Mouse (Mus musculus) embryonic facial prominence, embryonic 12.5 days (tissue): ENCODE data around the gene Vwa7. TPM values are rescaled to one million over a fixed set of nuclear protein-coding genes. Genes with fewer than 3 reads are reported as not detected.

Experiments used
- ATAC-seq: fragments of 200-750 bp; cut with Nextera tagmentation; 2 replicates; pipeline ENCODE4 v1.8.0; 2017; ENCODE audit not compliant: insufficient number of reproducible peaks, insufficient read depth, low FRiP score, low TSS enrichment
- H3K27ac ChIP-seq: fragments of 300-500 bp; sonication (generic); 2 replicates; pipeline ENCODE4 v1.5.1; 2016; ENCODE audit warnings: mild to moderate bottlenecking
- H3K27me3 ChIP-seq: fragments of 300-500 bp; sonication (generic); 2 replicates; pipeline ENCODE4 v1.6.1; 2016; ENCODE audit warnings: mild to moderate bottlenecking, moderate library complexity
- H3K36me3 ChIP-seq: fragments of 300-500 bp; sonication (generic); 2 replicates; pipeline ENCODE4 v1.6.1; 2016; ENCODE audit warnings: mild to moderate bottlenecking
- H3K4me1 ChIP-seq: fragments of 300-500 bp; sonication (generic); 2 replicates; pipeline ENCODE4 v1.6.1; 2016
- H3K4me2 ChIP-seq: fragments of 300-500 bp; sonication (generic); replicated peaks from 2 replicates; pipeline ENCODE4 v1.6.1; 2016; ENCODE audit warnings: mild to moderate bottlenecking, moderate library complexity
- H3K4me3 ChIP-seq: fragments of 300-500 bp; sonication (generic); 2 replicates; pipeline ENCODE4 v1.5.1; 2016; ENCODE audit warnings: mild to moderate bottlenecking
- H3K9ac ChIP-seq: fragments of 300-500 bp; sonication (generic); 2 replicates; pipeline ENCODE4 v1.6.1; 2016; ENCODE audit warnings: mild to moderate bottlenecking, moderate library complexity
- H3K9me3 ChIP-seq: fragments of 300-500 bp; sonication (generic); 2 replicates; pipeline ENCODE4 v1.6.1; 2016; ENCODE audit warnings: mild to moderate bottlenecking, moderate library complexity
- WGBS: fragments of 180-500 bp; shearing (Covaris S2); methylation state at CpG from one replicate; pipeline ENCODE4 v1.1.7; 2016; 5-methylcytosine and 5-hydroxymethylcytosine counted together
- polyA plus RNA-seq: library from polyadenylated mRNA; unstranded; fragments of >200 nt; fragmentation: Nextera tagmentation; extraction: Ambion mirVana; gene quantifications from 2 replicates; pipeline ENCODE4 v1.2.1, GENCODE M21; 2016

Gene Vwa7
- polyA plus RNA-seq, 1 experiment from 2014 or later, result 0.20 TPM

DNA sequence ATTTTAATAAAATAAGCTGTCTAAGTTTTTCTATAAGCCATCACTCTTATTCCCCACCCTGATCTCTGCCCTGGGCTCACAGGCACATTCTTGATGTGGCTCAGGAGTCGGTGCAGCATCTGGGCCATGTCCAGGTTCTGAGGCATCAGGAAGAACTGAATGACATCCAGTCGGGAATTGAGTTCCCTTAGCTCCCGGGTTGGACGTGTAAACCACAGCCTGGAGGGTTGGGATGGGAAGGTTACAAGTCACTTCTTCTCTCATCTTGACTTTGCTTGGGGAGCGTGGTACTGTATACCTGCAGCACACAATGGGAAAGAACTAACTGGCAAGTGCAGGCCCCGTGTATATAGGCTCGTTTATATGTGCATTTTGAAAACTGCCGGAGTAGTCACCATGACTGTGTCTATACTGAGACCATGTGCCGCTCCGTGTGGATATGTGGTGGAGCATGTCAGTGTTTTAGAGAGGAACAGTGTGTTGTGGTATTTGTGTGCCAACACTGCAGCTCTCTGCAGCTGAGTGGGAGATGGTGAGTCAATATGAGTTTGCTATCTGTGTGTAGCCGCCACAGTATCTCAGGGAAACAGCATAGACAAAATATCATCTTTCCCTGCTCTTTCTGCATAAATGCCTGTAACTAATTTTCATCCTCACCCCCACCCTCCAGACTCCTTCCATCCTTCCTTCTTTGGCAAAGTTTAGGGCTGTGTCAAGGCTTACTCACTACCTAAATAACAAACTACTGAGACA is 22.9 kb downstream of the Vwa7 start:
- no peaks in the 10 kb centered on the region for H3K9me3 ChIP-seq
- no peak for ATAC-seq
- H3K4me3 ChIP-seq, result no peak overlapping the region
- WGBS, result 85% methylated on average over 11 of the region's 11 CpGs
- no peaks in the 10 kb centered on the region for H3K36me3 ChIP-seq
- H3K27ac ChIP-seq, result no peak overlapping the region
- H3K4me2 ChIP-seq, result no peak overlapping the region
- H3K27me3 ChIP-seq, result no peaks in the 10 kb centered on the region
- no peak overlapping the region for H3K9ac ChIP-seq
- no peaks in the 10 kb centered on the region for H3K4me1 ChIP-seq

DNA sequence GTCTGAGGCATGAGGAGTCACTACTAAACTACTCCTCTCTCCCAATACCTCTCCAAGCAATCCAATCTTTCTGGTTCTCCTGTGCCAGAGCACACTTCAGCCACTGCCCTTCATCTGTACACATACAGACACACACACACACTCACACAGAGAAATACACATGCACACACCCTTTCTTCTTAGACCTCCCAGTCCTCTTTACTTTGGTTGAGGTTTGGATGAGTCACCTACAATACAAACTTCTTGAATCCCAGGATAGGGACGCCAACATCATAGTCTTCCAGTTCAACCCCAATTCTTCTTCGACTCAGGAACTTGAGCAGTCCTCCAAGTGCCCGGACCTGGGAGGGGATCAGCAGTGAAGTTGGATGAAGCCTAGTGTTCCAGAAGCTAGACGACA is 27.4 kb downstream of the Vwa7 start:
- no peak overlapping the region for H3K4me2 ChIP-seq
- no peaks in the 10 kb centered on the region for H3K27me3 ChIP-seq
- H3K9me3 ChIP-seq, result no peaks in the 10 kb centered on the region
- H3K4me1 ChIP-seq, result peaks cover 16% of the 10 kb centered on the region
- no peak overlapping the region for H3K4me3 ChIP-seq
- 0 out of 2 replicates have a peak overlapping the region, but pooled peaks have one; percentile 5 for H3K27ac ChIP-seq
- 79% methylated on average over 4 of the region's 4 CpGs for WGBS
- H3K9ac ChIP-seq, result no peak overlapping the region
- H3K36me3 ChIP-seq, result no peaks in the 10 kb centered on the region
- ATAC-seq, result no peak

DNA sequence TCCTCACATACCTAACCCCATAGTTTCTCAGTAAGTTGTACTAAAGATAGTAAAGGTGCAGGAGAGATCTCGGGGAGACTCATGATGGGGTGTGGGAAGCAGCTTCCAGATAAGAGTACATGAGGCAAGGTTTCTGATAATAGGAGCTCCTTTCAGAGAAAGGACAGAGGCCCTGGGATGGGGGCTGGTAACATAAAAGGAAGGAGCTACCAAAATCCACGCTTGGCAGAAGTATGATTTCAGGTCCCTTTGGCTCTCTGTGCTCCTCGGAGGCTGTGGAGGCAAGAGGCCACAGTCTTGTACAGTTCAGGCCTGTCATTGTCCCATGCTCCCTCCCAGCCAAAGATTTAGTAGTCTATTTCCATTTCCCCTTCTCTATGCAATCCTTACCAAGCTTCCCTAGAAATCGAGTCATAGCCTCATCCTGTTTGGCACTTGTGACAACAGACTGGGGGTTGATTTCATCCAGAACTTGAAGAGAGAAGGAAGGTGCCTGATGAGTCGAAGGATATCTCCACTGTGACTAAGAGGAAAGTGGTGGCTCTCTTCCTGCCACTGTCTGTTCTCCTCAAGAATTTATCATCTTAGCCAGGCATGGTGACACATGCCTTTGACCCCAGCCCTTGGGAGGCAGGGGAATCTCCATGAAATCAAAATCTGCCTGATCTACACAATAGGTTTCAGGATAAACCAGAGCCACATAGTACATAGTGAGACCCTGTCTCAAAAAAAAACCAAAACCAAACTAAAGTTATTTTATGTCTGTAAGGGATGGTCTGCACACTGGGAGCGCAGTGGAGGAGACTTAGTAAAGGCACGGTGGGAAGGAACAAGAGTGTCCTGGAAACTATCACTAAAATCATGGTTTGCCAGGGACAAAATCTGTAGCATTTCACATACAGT is 28.8 kb downstream of the Vwa7 start:
- Histone ChIP-seq H3K27me3 (no peaks in the 10 kb centered on the region), H3K4me1 (peaks cover 29% of the 10 kb centered on the region), H3K36me3 (no peaks in the 10 kb centered on the region), H3K27ac (no peak overlapping the region), H3K9ac (0 out of 2 replicates have a peak overlapping the region, but pooled peaks have one; percentile 85), H3K4me2 (peak overlapping the region; percentile 96), H3K9me3 (no peaks in the 10 kb centered on the region), H3K4me3 (peak overlapping the region; percentile 55)
- WGBS, result 83% methylated on average over 7 of the region's 7 CpGs
- no peak for ATAC-seq

DNA sequence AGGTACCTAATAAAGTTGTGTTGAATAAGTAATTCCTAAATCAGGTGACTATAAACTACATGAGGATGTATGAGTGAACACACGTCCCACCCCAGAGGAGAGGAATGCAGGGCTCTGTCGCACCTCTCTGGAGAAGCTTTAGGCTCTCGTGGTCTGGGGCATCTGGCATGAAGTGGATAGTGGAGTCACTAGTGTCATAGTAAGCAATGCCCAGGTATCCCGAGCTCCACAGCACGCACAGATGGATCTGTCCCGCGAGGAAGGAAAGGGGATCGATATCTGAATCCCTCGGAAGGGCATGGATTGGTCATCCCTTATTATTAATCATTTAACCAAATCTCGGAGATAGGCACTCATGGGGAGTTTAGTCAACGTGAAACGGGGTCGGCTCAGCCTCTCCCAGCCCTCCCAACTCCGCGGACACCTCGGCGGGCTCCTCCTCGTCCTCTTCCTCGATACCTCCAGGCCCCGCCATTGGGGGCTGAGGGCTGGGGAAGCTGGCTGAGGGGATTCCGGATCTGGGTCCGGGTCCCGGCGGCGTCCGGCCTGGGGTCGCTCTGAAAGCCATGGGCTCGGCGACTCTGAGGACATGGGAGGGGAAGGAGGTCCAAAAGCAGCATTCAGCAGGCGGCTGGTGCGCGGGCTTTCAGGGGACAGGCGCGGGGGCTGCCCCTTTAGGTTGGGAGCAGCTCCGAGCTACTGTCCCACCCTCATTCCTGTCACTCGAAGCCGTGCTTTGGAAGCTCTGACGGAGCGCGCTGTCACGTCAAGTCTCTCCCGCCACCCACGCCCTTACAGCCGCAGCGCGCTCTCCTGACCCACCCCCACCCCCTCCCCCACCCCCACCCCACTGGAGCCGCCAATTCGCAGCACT is 29.7 kb downstream of the Vwa7 start:
- H3K4me1 ChIP-seq, result peaks cover 29% of the 10 kb centered on the region
- peak overlapping the region; percentile 86 for H3K27ac ChIP-seq
- H3K9me3 ChIP-seq, result no peaks in the 10 kb centered on the region
- H3K27me3 ChIP-seq, result no peaks in the 10 kb centered on the region
- peak; percentile 64 for ATAC-seq
- H3K36me3 ChIP-seq, result no peaks in the 10 kb centered on the region
- 6% methylated on average over 34 of the region's 48 CpGs for WGBS
- peak overlapping the region; percentile 85 for H3K9ac ChIP-seq
- peak overlapping the region; percentile 96 for H3K4me2 ChIP-seq
- peak overlapping the region; percentile 55 for H3K4me3 ChIP-seq

DNA sequence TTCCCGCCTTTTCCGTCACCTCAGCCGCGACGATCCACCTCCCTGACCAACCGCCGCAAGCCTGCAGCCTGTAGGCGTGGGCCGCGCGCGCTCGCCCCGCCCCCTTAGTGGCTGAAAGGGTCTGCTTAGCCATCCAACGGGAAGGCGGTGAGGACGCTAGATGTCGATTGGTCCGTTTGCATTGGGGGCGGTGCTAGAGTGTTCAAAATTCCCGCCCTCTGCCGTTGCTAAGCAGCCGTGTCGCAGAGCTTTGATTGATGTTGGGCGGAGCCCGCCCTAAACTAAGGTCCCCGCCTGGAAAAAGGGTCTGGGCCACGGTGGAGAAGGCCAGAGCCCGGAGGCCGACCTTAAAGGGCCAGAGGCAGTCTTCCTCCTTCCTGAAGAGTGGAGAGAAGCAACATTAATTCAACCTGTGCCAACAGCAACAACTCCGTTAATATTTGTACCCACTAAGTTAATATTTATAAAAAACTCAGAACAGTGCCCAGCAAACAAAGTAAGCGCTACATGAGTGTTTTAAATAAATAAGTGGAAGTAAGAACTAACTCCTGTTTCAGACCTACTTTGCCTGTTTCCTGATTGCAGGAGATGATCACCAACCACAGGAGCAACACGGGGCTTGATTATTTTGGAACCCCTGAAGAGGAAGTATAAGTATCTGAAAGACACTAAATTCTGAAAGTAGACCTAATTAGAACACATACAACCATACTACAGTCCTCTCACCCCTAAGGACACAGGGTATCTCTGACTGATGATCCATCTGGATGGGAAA is 30.5 kb downstream of the Vwa7 start, which contains the start of gene Msh5:
Msh5 (minus strand) TSS at position 65 of the 775 bp plus-strand sequence.
- Histone ChIP-seq H3K27ac (peak within 1 kb of the TSS; percentile 86), H3K4me2 (peak within 1 kb of the TSS; percentile 96), H3K4me1 (peaks cover 33% of the 10 kb centered on the region), H3K9ac (peak within 1 kb of the TSS; percentile 85), H3K27me3 (no peaks in the 10 kb centered on the region), H3K36me3 (no peaks in the 10 kb centered on the region), H3K4me3 (peak within 1 kb of the TSS; percentile 55), H3K9me3 (no peaks in the 10 kb centered on the region)
- ATAC-seq, result peak; percentile 91
- 3% methylated on average over 33 of the region's 33 CpGs for WGBS

DNA sequence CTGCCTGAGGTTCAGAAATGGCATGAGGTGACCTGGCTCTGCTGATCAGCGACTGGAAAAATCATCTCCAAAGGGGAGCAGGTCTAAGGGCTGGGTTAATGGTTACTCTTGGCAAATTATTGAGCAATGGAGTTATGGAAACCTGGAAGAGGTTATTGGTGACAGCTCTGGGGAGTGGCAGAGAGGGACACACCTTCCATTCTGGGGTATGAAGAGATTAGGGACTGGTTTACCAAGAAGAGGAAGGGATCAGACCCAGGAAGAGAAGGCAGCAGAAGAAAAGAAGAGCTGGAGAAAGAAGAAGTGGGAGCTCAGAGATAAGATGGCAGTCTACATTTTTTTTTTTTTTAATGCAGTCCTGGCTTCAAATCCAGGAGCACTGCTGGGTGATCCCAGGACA is 31.3 kb downstream of the Vwa7 start:
- H3K4me1 ChIP-seq, result peaks cover 41% of the 10 kb centered on the region
- H3K9ac ChIP-seq, result no peak overlapping the region
- H3K27me3 ChIP-seq, result no peaks in the 10 kb centered on the region
- H3K4me3 ChIP-seq, result no peak overlapping the region
- ATAC-seq, result no peak
- H3K27ac ChIP-seq, result peak overlapping the region; percentile 58
- H3K4me2 ChIP-seq, result no peak overlapping the region
- WGBS, result 54% methylated on average over 1 of the region's 1 CpGs
- H3K36me3 ChIP-seq, result peaks cover 5% of the 10 kb centered on the region
- H3K9me3 ChIP-seq, result no peaks in the 10 kb centered on the region

DNA sequence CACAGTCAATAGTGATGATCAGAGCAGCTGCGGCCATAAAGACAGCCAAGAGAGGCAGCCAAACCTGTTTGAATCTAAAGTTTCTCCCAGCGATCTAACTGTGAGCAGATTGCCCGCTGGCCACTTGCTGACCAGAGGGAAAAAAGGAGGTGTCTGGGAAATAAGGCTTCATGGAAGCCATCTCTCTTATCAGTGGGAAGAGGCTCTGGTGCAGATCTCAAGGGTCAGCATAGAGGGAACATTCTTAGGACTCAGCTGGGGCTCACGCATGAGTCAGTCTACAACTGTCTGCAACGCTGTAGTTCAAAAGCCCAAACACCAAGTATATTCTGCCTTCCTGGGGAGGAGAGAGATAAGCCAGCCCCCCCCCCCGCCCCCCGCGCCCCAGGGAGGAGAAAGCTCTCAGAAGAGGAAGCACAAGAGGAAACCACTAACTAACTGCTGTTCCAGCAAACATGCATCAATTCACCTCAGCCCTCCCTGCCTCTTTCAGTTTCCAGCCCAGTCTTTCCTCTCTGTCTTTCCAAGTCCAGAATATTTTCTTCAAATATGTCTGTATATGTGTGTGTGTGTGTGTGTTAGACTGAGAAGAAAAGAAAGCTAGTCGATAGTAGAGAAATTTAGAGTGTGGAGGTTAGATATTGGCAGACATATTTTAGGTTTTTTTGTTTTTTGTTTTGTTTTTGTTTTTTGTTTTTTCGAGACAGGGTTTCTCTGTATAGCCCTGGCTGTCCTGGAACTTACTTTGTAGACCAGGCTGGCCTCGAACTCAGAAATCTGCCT is 32.0 kb downstream of the Vwa7 start:
- Histone ChIP-seq H3K4me3 (no peak overlapping the region), H3K9me3 (no peaks in the 10 kb centered on the region), H3K9ac (no peak overlapping the region), H3K27me3 (no peaks in the 10 kb centered on the region), H3K4me1 (peaks cover 43% of the 10 kb centered on the region), H3K4me2 (no peak overlapping the region), H3K27ac (peak overlapping the region; percentile 58), H3K36me3 (peaks cover 11% of the 10 kb centered on the region)
- 40% methylated on average over 11 of the region's 11 CpGs for WGBS
- no peak for ATAC-seq

DNA sequence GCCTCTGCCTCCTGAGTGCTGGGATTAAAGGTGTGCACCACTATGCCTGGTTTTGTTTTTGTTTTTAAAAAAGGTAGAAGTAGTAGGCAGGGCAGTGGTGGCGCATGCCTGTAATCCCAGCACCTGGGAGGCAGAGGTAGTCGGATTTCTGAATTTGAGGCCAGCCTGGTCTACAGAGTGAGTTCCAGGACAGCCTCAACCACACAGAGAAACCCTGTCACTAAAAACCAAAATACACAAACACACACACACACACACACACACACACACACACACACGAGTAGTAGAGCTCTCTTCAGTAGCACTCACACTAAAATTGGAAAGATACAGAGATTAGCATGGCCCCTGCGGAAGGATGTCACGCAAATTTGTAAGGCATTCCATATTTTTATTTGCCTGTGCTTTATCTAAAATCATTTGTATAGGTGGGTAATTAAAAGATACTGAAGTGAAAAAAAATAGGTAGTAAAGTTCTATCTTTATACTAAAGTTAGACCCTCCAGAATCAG is 32.6 kb downstream of the Vwa7 start:
- Histone ChIP-seq H3K4me3 (no peak overlapping the region; the same call in 1 of the 2 replicates), H3K9ac (0 out of 2 replicates have a peak overlapping the region, but pooled peaks have one; percentile 83), H3K27ac (peak overlapping the region; percentile 98), H3K9me3 (no peaks in the 10 kb centered on the region), H3K4me1 (peaks cover 43% of the 10 kb centered on the region), H3K27me3 (no peaks in the 10 kb centered on the region), H3K36me3 (peaks cover 18% of the 10 kb centered on the region), H3K4me2 (peak overlapping the region; percentile 92)
- 73% methylated on average over 5 of the region's 5 CpGs for WGBS
- ATAC-seq, result no peak

DNA sequence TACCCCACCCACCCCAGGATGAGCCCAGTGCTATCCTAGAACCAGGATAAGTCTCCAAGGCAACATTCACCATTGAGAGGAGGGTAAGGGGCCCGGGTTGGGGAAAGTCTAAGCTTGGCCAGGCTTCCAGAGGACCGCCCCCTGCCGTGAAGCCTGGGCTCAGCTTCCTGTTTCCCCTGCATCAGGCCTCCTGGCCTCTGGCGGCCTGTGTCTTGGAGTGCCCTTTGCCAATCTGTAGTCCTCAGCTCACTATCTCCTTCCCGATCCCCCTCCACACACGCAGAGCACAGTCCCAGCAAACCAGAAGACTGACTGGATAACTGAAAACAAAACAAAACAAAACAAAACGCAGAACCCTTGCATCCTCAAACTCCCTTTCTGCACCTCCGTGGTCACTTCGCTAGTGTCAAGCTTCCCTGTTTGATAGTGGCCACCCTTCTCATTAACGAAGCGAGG is 33.2 kb downstream of the Vwa7 start, which contains the start of gene Clic1:
Clic1 (plus strand) TSS at position 406 of the 456 bp plus-strand sequence.
- Histone ChIP-seq H3K4me3 (peak within 1 kb of the TSS; percentile 62), H3K36me3 (peaks cover 22% of the 10 kb centered on the region), H3K4me2 (peak within 1 kb of the TSS; percentile 92), H3K4me1 (peaks cover 43% of the 10 kb centered on the region), H3K27ac (peak within 1 kb of the TSS; percentile 98), H3K27me3 (no peaks in the 10 kb centered on the region), H3K9ac (peak within 1 kb of the TSS; percentile 83), H3K9me3 (no peaks in the 10 kb centered on the region)
- 5% methylated on average over 11 of the region's 11 CpGs for WGBS
- ATAC-seq, result peak; percentile 31; the same call in 1 of the 2 replicates
